Mouse (Mus musculus) stomach, postnatal 0 days (tissue): ENCODE measurements around the gene Barhl2. TPM values are rescaled to one million over a fixed set of nuclear protein-coding genes. Genes with fewer than 3 reads are reported as not detected.
A peak's percentile ranks its signal among the peaks of the same experiment; 100 is the strongest.

Experiments used
- ATAC-seq: fragments of 200-750 bp; cut with Nextera tagmentation; 2 replicates; pipeline ENCODE4 v1.8.0; 2017; ENCODE audit not compliant: low FRiP score, low TSS enrichment
- DNase-seq: peaks from one replicate; pipeline ENCODE4 v3.0.0-alpha.2; 2016; ENCODE audit warnings: low spot score
- H3K27ac ChIP-seq: fragments of 300-500 bp; sonication (generic); replicated peaks from 2 replicates; pipeline ENCODE4 v1.5.1; 2014; ENCODE audit warnings: mild to moderate bottlenecking, control low read depth
- H3K27me3 ChIP-seq: fragments of 300-500 bp; sonication (generic); 2 replicates; pipeline ENCODE4 v1.6.1; 2014; ENCODE audit warnings: low read length; ENCODE audit not compliant: control insufficient read depth, insufficient read depth
- H3K36me3 ChIP-seq: fragments of 300-500 bp; sonication (generic); 2 replicates; pipeline ENCODE4 v1.6.1; 2014; ENCODE audit warnings: low read length, mixed read lengths; ENCODE audit not compliant: control insufficient read depth, insufficient read depth
- H3K4me1 ChIP-seq: fragments of 300-500 bp; sonication (generic); replicated peaks from 2 replicates; pipeline ENCODE4 v1.6.1; 2014; ENCODE audit warnings: antibody characterized with exemption; ENCODE audit not compliant: control insufficient read depth, insufficient read depth
- H3K4me2 ChIP-seq: fragments of 300-500 bp; sonication (generic); replicated peaks from 2 replicates; pipeline ENCODE4 v1.6.1; 2014; ENCODE audit warnings: low read depth, mild to moderate bottlenecking, control low read depth, moderate library complexity
- H3K4me3 ChIP-seq: fragments of 300-500 bp; sonication (generic); 2 replicates; pipeline ENCODE4 v1.5.1; 2014; ENCODE audit warnings: low read depth, low read length, control low read depth
- H3K9ac ChIP-seq: fragments of 300-500 bp; sonication (generic); 2 replicates; pipeline ENCODE4 v1.6.1; 2014; ENCODE audit warnings: mild to moderate bottlenecking, low read length, control low read depth, mixed read lengths
- H3K9me3 ChIP-seq: fragments of 300-500 bp; sonication (generic); 2 replicates; pipeline ENCODE4 v1.6.1; 2016; ENCODE audit warnings: low read length; ENCODE audit not compliant: control insufficient read depth
- CTCF ChIP-seq: IDR thresholded peaks from 2 replicates; pipeline ENCODE4 v1.5.1; 2016; ENCODE audit warnings: antibody characterized with exemption, low read depth, mild to moderate bottlenecking, moderate library complexity
- EP300 ChIP-seq: optimal IDR thresholded peaks from 2 replicates; pipeline ENCODE3; 2016; ENCODE audit warnings: antibody characterized with exemption
- WGBS: fragments of 180-500 bp; shearing (Covaris S2); extraction: QIAGEN DNeasy Blood & Tissue Kit; methylation state at CpG from one replicate; pipeline ENCODE4 v1.1.7; 2014; 5-methylcytosine and 5-hydroxymethylcytosine counted together
- polyA plus RNA-seq: library from polyadenylated mRNA; unstranded; fragments of >200 nt; fragmentation: Nextera tagmentation; extraction: Ambion mirVana; gene quantifications from 2 replicates; pipeline ENCODE4 v1.2.1, GENCODE M21; 2015

The Barhl2 gene
- polyA plus RNA-seq, 1 experiment from 2014 or later: not detected

GRCm38 (mm10) chr5:106471235-106472104 lies 13.5 kb upstream of the Barhl2 start:
- Histone ChIP-seq H3K9me3 (no peaks in the 10 kb centered on the region), H3K9ac (no peak overlapping the region), H3K27me3 (peaks cover 13% of the 10 kb centered on the region; the same call in 1 of the 2 replicates), H3K4me3 (no peak overlapping the region), H3K4me2 (no peak overlapping the region), H3K27ac (no peak overlapping the region), H3K4me1 (no peaks in the 10 kb centered on the region), H3K36me3 (no peaks in the 10 kb centered on the region)
- TF ChIP-seq CTCF (no peak), EP300 (no peak)
- ATAC-seq (no peak), DNase-seq (no peak)
- 17% methylated on average over 13 of the region's 13 CpGs for WGBS

- no peak overlapping the region for H3K4me3 ChIP-seq
- WGBS: 3% methylated on average over 31 of the region's 31 CpGs
- no peak overlapping the region for H3K4me2 ChIP-seq
- DNase-seq: no peak
- ATAC-seq: no peak
- no peak overlapping the region for H3K9ac ChIP-seq
- no peaks in the 10 kb centered on the region for H3K4me1 ChIP-seq
- H3K27ac ChIP-seq: no peak overlapping the region
- H3K9me3 ChIP-seq: no peaks in the 10 kb centered on the region
- H3K27me3 ChIP-seq: peaks cover 28% of the 10 kb centered on the region; the same call in 1 of the 2 replicates
- TF ChIP-seq EP300 (no peak), CTCF (no peak)
- H3K36me3 ChIP-seq: no peaks in the 10 kb centered on the region
These were observed 7.3 kb upstream of the Barhl2 start for GRCm38 (mm10) chr5:106465129-106465790.

- ATAC-seq (no peak), DNase-seq (no peak)
- WGBS: 2% methylated on average over 24 of the region's 24 CpGs
- Histone ChIP-seq H3K4me1 (no peaks in the 10 kb centered on the region), H3K9ac (no peak overlapping the region), H3K9me3 (no peaks in the 10 kb centered on the region), H3K36me3 (no peaks in the 10 kb centered on the region), H3K27me3 (peaks cover 34% of the 10 kb centered on the region), H3K27ac (no peak overlapping the region), H3K4me3 (no peak overlapping the region), H3K4me2 (no peak overlapping the region)
- no peak for TF ChIP-seq EP300
These were observed 6.6 kb upstream of the Barhl2 start for GRCm38 (mm10) chr5:106464336-106465128.

- WGBS: 2% methylated on average over 25 of the region's 25 CpGs
- TF ChIP-seq CTCF (0 out of 2 replicates have a peak, but pooled peaks have one; percentile 24), EP300 (no peak)
- ATAC-seq (no peak), DNase-seq (no peak)
- Histone ChIP-seq H3K9ac (no peak overlapping the region), H3K27me3 (peaks cover 39% of the 10 kb centered on the region), H3K36me3 (no peaks in the 10 kb centered on the region), H3K4me3 (no peak overlapping the region), H3K27ac (no peak overlapping the region), H3K9me3 (no peaks in the 10 kb centered on the region), H3K4me1 (no peaks in the 10 kb centered on the region), H3K4me2 (no peak overlapping the region)
These were observed 5.8 kb upstream of the Barhl2 start for GRCm38 (mm10) chr5:106463661-106464191.

- H3K4me2 ChIP-seq: no peak overlapping the region
- WGBS: under 1% methylated on average over 4 of the region's 4 CpGs
- H3K9me3 ChIP-seq: no peaks in the 10 kb centered on the region
- no peak overlapping the region for H3K27ac ChIP-seq
- peaks cover 49% of the 10 kb centered on the region for H3K27me3 ChIP-seq
- no peak overlapping the region for H3K9ac ChIP-seq
- no peaks in the 10 kb centered on the region for H3K36me3 ChIP-seq
- no peak for ATAC-seq
- no peak overlapping the region for H3K4me3 ChIP-seq
- H3K4me1 ChIP-seq: no peaks in the 10 kb centered on the region
- TF ChIP-seq CTCF (peak; percentile 81), EP300 (no peak)
- DNase-seq: peak; percentile 58
These were observed 3.9 kb upstream of the Barhl2 start for GRCm38 (mm10) chr5:106461913-106462312.
